Mouse (Mus musculus): ENCODE data around the gene Proz. TPM values are rescaled to one million over a fixed set of nuclear protein-coding genes. Genes with fewer than 3 reads are reported as not detected.

Gene Proz
- polyA plus RNA-seq, 1 experiment from 2014 or later: 0.40 TPM

DNA sequence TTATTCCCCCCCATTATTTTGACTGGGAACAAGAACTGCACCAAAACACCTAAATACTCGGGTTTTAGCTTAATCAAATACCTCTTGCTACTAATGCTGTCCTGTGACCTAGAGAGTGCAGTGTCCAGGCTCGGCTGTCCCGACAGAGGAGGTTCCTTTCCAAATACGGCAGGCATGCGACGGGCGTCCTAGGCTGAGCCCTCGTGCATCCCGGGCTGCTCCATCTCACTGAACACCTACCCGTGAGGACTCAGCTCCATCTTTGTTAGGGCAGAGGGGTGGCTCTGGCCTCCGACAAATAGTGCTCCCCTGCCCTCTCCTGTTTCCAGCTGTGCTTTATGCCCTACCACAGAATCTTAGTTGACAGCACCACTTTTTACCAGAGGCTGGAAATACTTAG, 51.2 kb downstream of the Proz start:
- Histone ChIP-seq H3K4me2 (replicated peaks; ENCODE audit: low read depth, low read length) (no peak overlapping the region), H3K27ac (ENCODE audit: low read depth, low read length) (no peak overlapping the region), H3K4me1 (replicated peaks; ENCODE audit: control insufficient read depth, insufficient read depth, low read length) (no peaks in the 10 kb centered on the region), H3K4me3 (ENCODE audit: low read depth, low read length) (no peak overlapping the region), H3K36me3 (ENCODE audit: control insufficient read depth, insufficient read depth, low read length) (no peaks in the 10 kb centered on the region), H3K9ac (ENCODE audit: low read depth, low read length) (no peak overlapping the region), H3K27me3 (ENCODE audit: control insufficient read depth, insufficient read depth, low read length) (no peaks in the 10 kb centered on the region), H3K9me3 (ENCODE audit: control insufficient read depth, low read length) (no peaks in the 10 kb centered on the region)
- 92% methylated on average over 11 of the region's 11 CpGs for WGBS
- no peak for ATAC-seq (ENCODE audit: low FRiP score)
- no peak for DNase-seq (ENCODE audit: low spot score)

GRCm38 (mm10) chr8:13113232-13113631, 52.5 kb downstream of the Proz start:
- Histone ChIP-seq H3K36me3 (ENCODE audit: control insufficient read depth, insufficient read depth, low read length) (no peaks in the 10 kb centered on the region), H3K27me3 (ENCODE audit: control insufficient read depth, insufficient read depth, low read length) (no peaks in the 10 kb centered on the region), H3K27ac (ENCODE audit: low read depth, low read length) (no peak overlapping the region), H3K4me3 (ENCODE audit: low read depth, low read length) (no peak overlapping the region), H3K9me3 (ENCODE audit: control insufficient read depth, low read length) (no peaks in the 10 kb centered on the region), H3K9ac (ENCODE audit: low read depth, low read length) (no peak overlapping the region), H3K4me1 (replicated peaks; ENCODE audit: control insufficient read depth, insufficient read depth, low read length) (no peaks in the 10 kb centered on the region), H3K4me2 (replicated peaks; ENCODE audit: low read depth, low read length) (no peak overlapping the region)
- ATAC-seq (ENCODE audit: low FRiP score) (no peak), DNase-seq (ENCODE audit: low spot score) (no peak)
- 99% methylated on average over 4 of the region's 4 CpGs for WGBS

GRCm38 (mm10) chr8:13117096-13117495, 56.4 kb downstream of the Proz start:
- no peak overlapping the region for H3K9ac ChIP-seq (ENCODE audit: low read depth, low read length)
- DNase-seq (ENCODE audit: low spot score) (no peak), ATAC-seq (ENCODE audit: low FRiP score) (no peak)
- H3K4me2 ChIP-seq (replicated peaks; ENCODE audit: low read depth, low read length): no peak overlapping the region
- H3K36me3 ChIP-seq (ENCODE audit: control insufficient read depth, insufficient read depth, low read length): no peaks in the 10 kb centered on the region
- H3K4me1 ChIP-seq (replicated peaks; ENCODE audit: control insufficient read depth, insufficient read depth, low read length): no peaks in the 10 kb centered on the region
- H3K9me3 ChIP-seq (ENCODE audit: control insufficient read depth, low read length): no peaks in the 10 kb centered on the region
- 91% methylated on average over 2 of the region's 2 CpGs for WGBS
- H3K4me3 ChIP-seq (ENCODE audit: low read depth, low read length): no peak overlapping the region
- no peaks in the 10 kb centered on the region for H3K27me3 ChIP-seq (ENCODE audit: control insufficient read depth, insufficient read depth, low read length)
- H3K27ac ChIP-seq (ENCODE audit: low read depth, low read length): no peak overlapping the region

GRCm38 (mm10) chr8:13118516-13118915, 57.8 kb downstream of the Proz start:
- no peak overlapping the region for H3K27ac ChIP-seq (ENCODE audit: low read depth, low read length)
- H3K4me2 ChIP-seq (replicated peaks; ENCODE audit: low read depth, low read length): no peak overlapping the region
- H3K4me1 ChIP-seq (replicated peaks; ENCODE audit: control insufficient read depth, insufficient read depth, low read length): no peaks in the 10 kb centered on the region
- no peak overlapping the region for H3K4me3 ChIP-seq (ENCODE audit: low read depth, low read length)
- H3K9me3 ChIP-seq (ENCODE audit: control insufficient read depth, low read length): no peaks in the 10 kb centered on the region
- WGBS: 85% methylated on average over 3 of the region's 3 CpGs
- no peaks in the 10 kb centered on the region for H3K36me3 ChIP-seq (ENCODE audit: control insufficient read depth, insufficient read depth, low read length)
- DNase-seq (ENCODE audit: low spot score) (no peak), ATAC-seq (ENCODE audit: low FRiP score) (no peak)
- H3K9ac ChIP-seq (ENCODE audit: low read depth, low read length): no peak overlapping the region
- no peaks in the 10 kb centered on the region for H3K27me3 ChIP-seq (ENCODE audit: control insufficient read depth, insufficient read depth, low read length)

DNA sequence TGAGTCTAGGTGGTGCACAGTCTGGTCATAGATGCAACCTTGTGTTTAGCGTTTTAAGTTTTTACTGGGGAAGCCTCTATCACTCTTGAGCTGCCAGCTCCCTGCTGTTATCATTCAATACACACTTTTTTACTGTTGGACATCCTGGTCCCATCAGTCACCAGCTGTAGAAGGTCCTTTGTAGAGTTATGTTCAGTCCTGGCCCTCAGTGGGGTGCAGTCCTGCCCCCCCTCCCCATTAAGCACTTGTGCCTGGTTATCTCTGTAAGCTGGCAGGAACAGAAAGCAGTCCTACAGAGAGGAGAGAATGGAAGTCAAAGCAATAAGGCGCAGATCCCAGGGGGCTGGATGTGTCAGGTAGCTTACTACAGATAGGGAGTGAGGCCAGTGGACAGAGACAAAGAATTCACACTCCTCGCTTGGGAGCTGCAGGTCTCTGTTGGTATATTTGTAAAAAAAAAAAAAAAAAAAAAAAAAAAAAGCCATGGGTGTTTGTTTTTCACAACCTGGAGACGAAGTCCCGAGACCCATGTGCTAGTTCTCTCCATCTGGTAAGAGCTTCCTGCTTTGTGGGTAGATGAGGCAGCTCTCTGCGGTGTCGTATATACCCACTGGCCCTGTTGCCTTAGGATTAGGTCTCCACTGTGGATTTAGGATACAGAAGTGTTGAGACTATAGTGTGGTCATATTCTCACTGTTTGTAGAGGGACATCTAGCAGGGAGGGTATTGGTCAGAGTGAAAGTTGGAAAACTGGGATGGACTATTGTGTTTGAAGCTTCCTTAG, 60.4 kb downstream of the Proz start:
- no peaks in the 10 kb centered on the region for H3K4me1 ChIP-seq (replicated peaks; ENCODE audit: control insufficient read depth, insufficient read depth, low read length)
- no peak for DNase-seq (ENCODE audit: low spot score)

GRCm38 (mm10) chr8:13122887-13123421, 62.2 kb downstream of the Proz start:
- Histone ChIP-seq H3K4me2 (replicated peaks; ENCODE audit: low read depth, low read length) (no peak overlapping the region), H3K27ac (ENCODE audit: low read depth, low read length) (no peak overlapping the region), H3K36me3 (ENCODE audit: control insufficient read depth, insufficient read depth, low read length) (0 out of 2 replicates have a peak, but pooled peaks cover 7% of the 10 kb centered on the region), H3K4me3 (ENCODE audit: low read depth, low read length) (no peak overlapping the region), H3K9ac (ENCODE audit: low read depth, low read length) (no peak overlapping the region), H3K27me3 (ENCODE audit: control insufficient read depth, insufficient read depth, low read length) (no peaks in the 10 kb centered on the region), H3K9me3 (ENCODE audit: control insufficient read depth, low read length) (no peaks in the 10 kb centered on the region), H3K4me1 (replicated peaks; ENCODE audit: control insufficient read depth, insufficient read depth, low read length) (no peaks in the 10 kb centered on the region)
- 96% methylated on average over 7 of the region's 7 CpGs for WGBS
- DNase-seq (ENCODE audit: low spot score): no peak
- ATAC-seq (ENCODE audit: low FRiP score): no peak

More for the DNA sequence above, 60.4 kb downstream of the Proz start:
- Histone ChIP-seq H3K9me3 (ENCODE audit: control insufficient read depth, low read length) (no peaks in the 10 kb centered on the region), H3K4me2 (replicated peaks; ENCODE audit: low read depth, low read length) (no peak overlapping the region), H3K36me3 (ENCODE audit: control insufficient read depth, insufficient read depth, low read length) (0 out of 2 replicates have a peak, but pooled peaks cover 4% of the 10 kb centered on the region), H3K27me3 (ENCODE audit: control insufficient read depth, insufficient read depth, low read length) (no peaks in the 10 kb centered on the region), H3K4me3 (ENCODE audit: low read depth, low read length) (no peak overlapping the region), H3K27ac (ENCODE audit: low read depth, low read length) (no peak overlapping the region), H3K9ac (ENCODE audit: low read depth, low read length) (no peak overlapping the region)
- ATAC-seq (ENCODE audit: low FRiP score): no peak
- WGBS: 85% methylated on average over 7 of the region's 7 CpGs

- Histone ChIP-seq H3K36me3 (ENCODE audit: control insufficient read depth, insufficient read depth, low read length) (0 out of 2 replicates have a peak, but pooled peaks cover 7% of the 10 kb centered on the region), H3K27ac (ENCODE audit: low read depth, low read length) (no peak overlapping the region), H3K4me1 (replicated peaks; ENCODE audit: control insufficient read depth, insufficient read depth, low read length) (no peaks in the 10 kb centered on the region), H3K9ac (ENCODE audit: low read depth, low read length) (no peak overlapping the region), H3K9me3 (ENCODE audit: control insufficient read depth, low read length) (no peaks in the 10 kb centered on the region), H3K27me3 (ENCODE audit: control insufficient read depth, insufficient read depth, low read length) (no peaks in the 10 kb centered on the region), H3K4me3 (ENCODE audit: low read depth, low read length) (no peak overlapping the region), H3K4me2 (replicated peaks; ENCODE audit: low read depth, low read length) (no peak overlapping the region)
- ATAC-seq (ENCODE audit: low FRiP score) (no peak), DNase-seq (ENCODE audit: low spot score) (no peak)
- 92% methylated on average over 8 of the region's 8 CpGs for WGBS
These were observed 64.2 kb downstream of the Proz start for GRCm38 (mm10) chr8:13124897-13125296.

All from hindbrain, embryonic 11.5 days (tissue).